Mouse (Mus musculus) embryonic facial prominence, embryonic 11.5 days (tissue): ENCODE results near the gene Igf1. TPM values are rescaled to one million over a fixed set of nuclear protein-coding genes. Genes with fewer than 3 reads are reported as not detected.
A peak's percentile ranks its signal among the peaks of the same experiment; 100 is the strongest.

Source experiments
- ATAC-seq: fragments of 200-750 bp; cut with Nextera tagmentation; replicated peaks from 2 replicates; pipeline ENCODE4 v1.8.0; 2017; ENCODE audit warnings: low read depth; ENCODE audit not compliant: insufficient number of reproducible peaks, low FRiP score, low TSS enrichment
- DNase-seq: peaks from one replicate; pipeline ENCODE4 v3.0.0-alpha.2; 2015; ENCODE audit warnings: low spot score
- H3K27ac ChIP-seq: fragments of 300-500 bp; sonication (generic); replicated peaks from 2 replicates; pipeline ENCODE4 v1.5.1; 2014; ENCODE audit warnings: mild to moderate bottlenecking, low read depth, low read length, control low read depth
- H3K27me3 ChIP-seq: fragments of 300-500 bp; sonication (generic); 2 replicates; pipeline ENCODE4 v1.6.1; 2014; ENCODE audit warnings: mild to moderate bottlenecking, low read length, moderate library complexity, mixed read lengths; ENCODE audit not compliant: control insufficient read depth, insufficient read depth
- H3K36me3 ChIP-seq: fragments of 300-500 bp; sonication (generic); replicated peaks from 2 replicates; pipeline ENCODE4 v1.6.1; 2014; ENCODE audit warnings: low read depth, mild to moderate bottlenecking, low read length, moderate library complexity, mixed read lengths; ENCODE audit not compliant: control insufficient read depth, insufficient read depth
- H3K4me1 ChIP-seq: fragments of 300-500 bp; sonication (generic); 2 replicates; pipeline ENCODE4 v1.6.1; 2014; ENCODE audit warnings: low read length, mixed read lengths; ENCODE audit not compliant: control insufficient read depth, insufficient read depth
- H3K4me2 ChIP-seq: fragments of 300-500 bp; sonication (generic); 2 replicates; pipeline ENCODE4 v1.6.1; 2014; ENCODE audit warnings: low read depth, mild to moderate bottlenecking, control low read depth, low read length, moderate library complexity
- H3K4me3 ChIP-seq: fragments of 300-500 bp; sonication (generic); 2 replicates; pipeline ENCODE4 v1.5.1; 2014; ENCODE audit warnings: low read depth, low read length, control low read depth
- H3K9ac ChIP-seq: fragments of 300-500 bp; sonication (generic); replicated peaks from 2 replicates; pipeline ENCODE4 v1.6.1; 2014; ENCODE audit warnings: mild to moderate bottlenecking, control low read depth, low read length
- H3K9me3 ChIP-seq: fragments of 300-500 bp; sonication (generic); replicated peaks from 2 replicates; pipeline ENCODE4 v1.6.1; 2016; ENCODE audit warnings: mild to moderate bottlenecking, low read length, inconsistent platforms, mixed read lengths; ENCODE audit not compliant: control insufficient read depth
- WGBS: fragments of 180-500 bp; shearing (Covaris S2); extraction: QIAGEN DNeasy Blood & Tissue Kit; methylation state at CpG from one replicate; pipeline ENCODE4 v1.1.7; 2014; 5-methylcytosine and 5-hydroxymethylcytosine counted together
- polyA plus RNA-seq: library from polyadenylated mRNA; unstranded; fragments of >200 nt; fragmentation: Nextera tagmentation; extraction: Ambion mirVana; gene quantifications from 2 replicates; pipeline ENCODE4 v1.2.1, GENCODE M21; 2014

Igf1 gene
- polyA plus RNA-seq, 1 experiment from 2014 or later = 67.8 TPM

DNA sequence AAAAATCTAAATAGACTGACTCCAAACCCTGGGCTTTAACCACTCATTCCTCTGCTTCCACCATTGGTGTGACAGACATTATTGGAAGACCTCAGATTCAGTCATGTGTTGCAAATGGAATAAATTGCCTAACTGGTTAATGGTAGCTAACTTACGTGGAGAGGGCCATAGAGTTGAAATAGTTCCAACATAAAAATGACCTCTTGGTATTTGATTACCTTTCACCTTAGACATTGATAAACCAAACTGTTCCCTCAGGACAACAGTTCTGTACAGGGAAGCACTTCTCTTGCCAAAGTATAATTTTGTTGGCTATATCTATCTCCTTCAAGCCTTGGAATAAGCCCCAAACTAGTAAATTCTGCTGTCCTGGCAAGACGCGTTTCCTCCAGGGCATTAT is 48.1 kb downstream of the Igf1 start:
- H3K4me1 ChIP-seq = no peaks in the 10 kb centered on the region
- H3K9me3 ChIP-seq = no peaks in the 10 kb centered on the region
- H3K27ac ChIP-seq = no peak overlapping the region
- H3K27me3 ChIP-seq = no peaks in the 10 kb centered on the region
- H3K4me3 ChIP-seq = no peak overlapping the region
- ATAC-seq = no peak
- WGBS = 88% methylated on average over 3 of the region's 3 CpGs
- no peak for DNase-seq
- no peaks in the 10 kb centered on the region for H3K36me3 ChIP-seq
- H3K9ac ChIP-seq = no peak overlapping the region
- no peak overlapping the region for H3K4me2 ChIP-seq

GRCm38 (mm10) chr10:87906757-87907307 is 48.8 kb downstream of the Igf1 start:
- no peak for DNase-seq
- no peaks in the 10 kb centered on the region for H3K9me3 ChIP-seq
- H3K27me3 ChIP-seq = no peaks in the 10 kb centered on the region
- WGBS = 79% methylated on average over 2 of the region's 2 CpGs
- H3K4me3 ChIP-seq = no peak overlapping the region
- H3K9ac ChIP-seq = no peak overlapping the region
- H3K4me1 ChIP-seq = no peaks in the 10 kb centered on the region; the same call in 1 of the 2 replicates
- no peak overlapping the region for H3K27ac ChIP-seq
- no peak for ATAC-seq
- H3K36me3 ChIP-seq = no peaks in the 10 kb centered on the region
- no peak overlapping the region for H3K4me2 ChIP-seq

DNA sequence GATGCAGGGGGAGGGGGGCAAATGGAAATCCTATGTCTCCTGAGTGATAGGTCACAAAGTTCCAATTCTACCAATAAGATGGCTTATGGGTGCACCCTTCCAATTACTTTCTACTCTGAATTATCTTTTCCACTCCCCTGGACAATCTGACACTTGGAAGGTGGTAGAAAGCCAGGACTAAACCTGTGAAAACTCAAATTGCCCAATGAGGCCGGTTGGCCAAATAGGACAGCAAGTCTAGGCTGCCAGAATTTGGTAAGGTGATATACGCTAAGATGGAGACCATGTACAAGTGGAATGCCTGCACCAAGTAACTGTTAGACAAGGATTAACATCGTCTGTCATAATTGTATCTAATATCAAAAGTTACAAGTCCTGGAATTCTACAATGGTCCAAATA is 55.8 kb downstream of the Igf1 start:
- Histone ChIP-seq H3K4me3 (no peak overlapping the region), H3K9ac (no peak overlapping the region), H3K27ac (no peak overlapping the region), H3K4me1 (no peaks in the 10 kb centered on the region; the same call in 1 of the 2 replicates), H3K36me3 (no peaks in the 10 kb centered on the region), H3K27me3 (no peaks in the 10 kb centered on the region), H3K9me3 (no peaks in the 10 kb centered on the region), H3K4me2 (no peak overlapping the region)
- DNase-seq (no peak), ATAC-seq (no peak)
- 94% methylated on average over 3 of the region's 3 CpGs for WGBS

DNA sequence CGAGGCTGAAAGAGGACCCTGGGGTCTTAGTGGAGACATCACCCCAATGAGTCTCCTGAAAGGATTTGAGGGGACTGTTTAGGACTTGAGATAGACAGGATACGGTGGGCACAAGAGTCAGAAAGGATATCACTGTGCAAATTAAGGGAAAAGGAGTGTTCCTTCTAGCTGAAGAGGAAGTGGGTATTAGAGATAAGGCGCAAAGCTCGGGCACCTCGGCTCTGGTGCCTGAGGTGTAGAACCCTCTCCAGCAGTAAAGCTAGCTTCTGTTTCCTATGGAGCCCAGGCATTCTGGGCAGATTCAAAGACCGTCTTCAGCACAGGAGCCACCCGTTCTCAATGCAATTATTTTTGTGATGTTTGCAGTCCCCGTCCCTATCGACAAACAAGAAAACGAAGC is 56.9 kb downstream of the Igf1 start:
- 87% methylated on average over 10 of the region's 10 CpGs for WGBS
- Histone ChIP-seq H3K9ac (no peak overlapping the region), H3K4me2 (no peak overlapping the region), H3K9me3 (no peaks in the 10 kb centered on the region), H3K27ac (no peak overlapping the region), H3K4me1 (no peaks in the 10 kb centered on the region; the same call in 1 of the 2 replicates), H3K27me3 (no peaks in the 10 kb centered on the region), H3K36me3 (no peaks in the 10 kb centered on the region), H3K4me3 (no peak overlapping the region)
- no peak for DNase-seq
- no peak for ATAC-seq

GRCm38 (mm10) chr10:87915782-87916181 is 57.7 kb downstream of the Igf1 start:
- Histone ChIP-seq H3K27me3 (no peaks in the 10 kb centered on the region), H3K4me1 (no peaks in the 10 kb centered on the region; the same call in 1 of the 2 replicates), H3K27ac (no peak overlapping the region), H3K9ac (no peak overlapping the region), H3K4me2 (no peak overlapping the region), H3K9me3 (no peaks in the 10 kb centered on the region), H3K4me3 (no peak overlapping the region), H3K36me3 (no peaks in the 10 kb centered on the region)
- no peak for DNase-seq
- ATAC-seq = no peak
- WGBS = 90% methylated on average over 3 of the region's 3 CpGs

DNA sequence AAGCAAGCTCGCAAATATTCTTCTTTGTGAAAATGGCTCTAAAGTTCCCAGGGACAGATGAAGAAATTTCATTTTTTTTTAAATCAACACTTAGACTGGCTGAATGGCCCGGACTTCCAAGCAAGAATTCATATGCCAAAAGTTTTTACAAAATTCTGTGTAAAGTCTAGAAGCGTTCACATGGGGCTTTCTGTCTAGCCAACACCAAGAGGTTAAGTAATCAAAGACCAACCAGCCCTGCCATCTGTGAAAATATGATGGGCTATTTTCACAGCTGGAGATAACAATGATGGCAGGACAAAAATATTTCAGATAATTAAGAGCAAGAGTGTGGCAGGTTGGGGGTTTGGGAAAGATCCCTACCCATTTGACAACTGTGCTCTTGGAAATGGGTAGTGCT is 64.2 kb downstream of the Igf1 start:
- Histone ChIP-seq H3K36me3 (no peaks in the 10 kb centered on the region), H3K27ac (no peak overlapping the region), H3K4me2 (no peak overlapping the region), H3K9ac (no peak overlapping the region), H3K9me3 (no peaks in the 10 kb centered on the region), H3K4me1 (no peaks in the 10 kb centered on the region), H3K4me3 (no peak overlapping the region), H3K27me3 (no peaks in the 10 kb centered on the region)
- DNase-seq (no peak), ATAC-seq (no peak)
- 70% methylated on average over 3 of the region's 3 CpGs for WGBS

GRCm38 (mm10) chr10:87926564-87926963 is 68.5 kb downstream of the Igf1 start:
- H3K36me3 ChIP-seq = no peaks in the 10 kb centered on the region
- no peaks in the 10 kb centered on the region for H3K27me3 ChIP-seq
- no peaks in the 10 kb centered on the region for H3K9me3 ChIP-seq
- 65% methylated on average over 8 of the region's 8 CpGs for WGBS
- H3K9ac ChIP-seq = no peak overlapping the region
- ATAC-seq = no peak
- no peak for DNase-seq
- H3K4me2 ChIP-seq = no peak overlapping the region
- no peaks in the 10 kb centered on the region for H3K4me1 ChIP-seq
- no peak overlapping the region for H3K27ac ChIP-seq
- no peak overlapping the region for H3K4me3 ChIP-seq

DNA sequence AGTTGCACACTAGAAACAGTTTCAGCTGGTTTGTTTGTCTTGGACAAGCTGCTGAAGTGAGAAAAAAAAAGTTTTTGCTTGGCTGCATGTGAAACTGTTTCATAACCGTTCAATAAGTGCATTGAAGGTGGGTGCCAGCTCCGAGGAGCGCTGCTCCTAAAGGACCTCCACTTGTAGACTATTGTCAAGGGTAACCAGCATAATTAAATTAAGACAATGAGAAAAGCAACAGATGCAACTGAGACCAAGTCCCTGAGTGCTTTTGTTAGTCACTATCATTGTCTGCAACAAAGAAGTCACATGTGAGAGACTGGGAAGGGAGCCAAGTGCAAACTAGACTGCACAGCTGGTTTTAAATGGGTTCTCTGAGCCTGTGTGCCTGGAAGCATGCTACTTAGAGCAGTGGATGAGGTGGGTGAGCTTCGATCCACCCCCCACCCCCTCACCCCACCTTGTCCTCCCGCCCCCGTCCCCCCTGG is 69.1 kb downstream of the Igf1 start:
- H3K27me3 ChIP-seq = no peaks in the 10 kb centered on the region
- no peak overlapping the region for H3K9ac ChIP-seq
- ATAC-seq (peak; percentile 76), DNase-seq (peak; percentile 21)
- no peak overlapping the region for H3K27ac ChIP-seq
- no peaks in the 10 kb centered on the region for H3K36me3 ChIP-seq
- H3K4me2 ChIP-seq = no peak overlapping the region
- H3K4me3 ChIP-seq = no peak overlapping the region
- no peaks in the 10 kb centered on the region for H3K4me1 ChIP-seq
- WGBS = 47% methylated on average over 6 of the region's 6 CpGs
- no peaks in the 10 kb centered on the region for H3K9me3 ChIP-seq
